In the genomic region with DNA sequence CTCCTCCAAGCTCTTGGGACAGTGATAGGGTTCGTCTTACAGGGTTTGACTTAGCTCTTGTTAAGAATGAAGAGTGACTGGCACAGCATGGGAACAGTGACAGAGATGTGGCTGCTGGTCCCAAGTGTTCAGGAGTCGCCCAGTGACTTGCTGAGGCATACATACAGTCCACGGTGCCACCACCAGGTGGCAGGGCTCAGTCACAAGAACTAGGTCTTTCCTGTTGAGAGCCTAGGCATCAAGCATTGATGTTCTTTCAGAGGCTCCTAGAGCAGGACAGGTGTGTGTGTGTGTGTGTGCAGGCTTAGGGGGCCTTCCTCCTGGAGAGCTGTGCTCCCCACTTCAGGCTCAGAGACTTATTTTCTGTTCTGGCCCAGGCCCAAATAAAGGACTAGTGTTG, we compare ENCODE assay signal across 9 mouse cellular contexts. TPM values are rescaled to one million over a fixed set of nuclear protein-coding genes. Genes with fewer than 3 reads are reported as not detected.
DNase-seq lines count a peak whose midpoint lies in the region; ATAC-seq and TF ChIP-seq lines count a peak whose summit lies in the region.
"Had no signal": no experiment of that assay in that cellular context is flagged by ENCODE, and none has a peak within 500 bp of the region (broad histone marks: within the 10 kb centered on the region; RNA-seq: fewer than 3 reads in every experiment).

No protein-coding gene starts in this region.

- H3K4me3 ChIP-seq in ES-Bruce4 (ENCODE audit: low read depth, low read length): no peak overlapping the region
- H3K4me3 ChIP-seq in forebrain, embryonic 11.5 days (ENCODE audit: low read depth, low read length): no peak overlapping the region
- H3K4me3 ChIP-seq: heart, embryonic 13.5 days had no signal

- TF ChIP-seq CTCF in ES-Bruce4 (IDR thresholded peaks at IDR 0.05; ENCODE audit: low read depth, low read length): peak; percentile 82

- H3K9me3 ChIP-seq in ES-Bruce4 (replicated peaks; ENCODE audit: control insufficient read depth, insufficient read depth, low read length, poor library complexity, severe bottlenecking): no peaks in the 10 kb centered on the region
- H3K9me3 ChIP-seq in forebrain, embryonic 11.5 days (ENCODE audit: control insufficient read depth, low read length): no peaks in the 10 kb centered on the region
- H3K9me3 ChIP-seq: heart, embryonic 13.5 days had no signal

- TF ChIP-seq POLR2A in ES-Bruce4 (IDR thresholded peaks at IDR 0.05; ENCODE audit: insufficient read depth, low read length): no peak

- no peak for TF ChIP-seq EP300 in ES-Bruce4 (IDR thresholded peaks at IDR 0.05; ENCODE audit: insufficient read depth, low read depth, low read length)

- H3K4me2 ChIP-seq in forebrain, embryonic 11.5 days (ENCODE audit: low read depth, low read length, severe bottlenecking): no peak overlapping the region
- H3K4me2 ChIP-seq: heart, embryonic 13.5 days had no signal

- peak; percentile 41 for DNase-seq in c-Kit-positive CD71-positive TER-119-positive erythroid progenitor cells, embryonic 14.5 days (ENCODE audit: low spot score)
- peak; percentile 81 for DNase-seq in forebrain, embryonic 11.5 days (ENCODE audit: low spot score)
- peak; percentile 33 for DNase-seq in heart, postnatal 25 days (ENCODE audit: low spot score)
- peak; percentile 89 to 91 for DNase-seq in kidney, postnatal 4 days
- DNase-seq in lung, adult 18-20 months: peak; percentile 75 to 80
- peak; percentile 59 for DNase-seq in retina, adult 2 months (ENCODE audit: low read depth, low spot score)
- peak; percentile 37 to 71 for DNase-seq in thymus, postnatal 10 days (ENCODE audit: low spot score in 2 of 2)

- WGBS in forebrain, embryonic 11.5 days: 22% methylated on average over 3 of the region's 3 CpGs

- no peak for ATAC-seq in forebrain, embryonic 11.5 days (replicated peaks; ENCODE audit: low FRiP score)

- H3K27ac ChIP-seq in ES-Bruce4 (ENCODE audit: insufficient read depth, low read length): no peak overlapping the region
- no peak overlapping the region for H3K27ac ChIP-seq in forebrain, embryonic 11.5 days (ENCODE audit: low read depth, low read length)
- H3K27ac ChIP-seq: heart, embryonic 13.5 days had no signal

- no peaks in the 10 kb centered on the region for H3K27me3 ChIP-seq in ES-Bruce4 (ENCODE audit: control insufficient read depth, insufficient read depth, low read length, poor library complexity, severe bottlenecking)
- no peaks in the 10 kb centered on the region for H3K27me3 ChIP-seq in forebrain, embryonic 11.5 days (ENCODE audit: control insufficient read depth, insufficient read depth, low read length)
- H3K27me3 ChIP-seq: heart, embryonic 13.5 days had no signal

- intact Hi-C loops in heart, postnatal 25 days (cut with DNase I): loop anchor here (1.0 kb wide), 1 partner anchor 132 kb away; no protein-coding TSS in a partner anchor

- no peaks in the 10 kb centered on the region for H3K36me3 ChIP-seq in ES-Bruce4 (ENCODE audit: control insufficient read depth, insufficient read depth, low read length, poor library complexity, severe bottlenecking)
- no peaks in the 10 kb centered on the region for H3K36me3 ChIP-seq in forebrain, embryonic 11.5 days (ENCODE audit: control insufficient read depth, insufficient read depth, low read length)

- no peaks in the 10 kb centered on the region for H3K4me1 ChIP-seq in ES-Bruce4 (ENCODE audit: control insufficient read depth, insufficient read depth, low read length)
- H3K4me1 ChIP-seq in forebrain, embryonic 11.5 days (replicated peaks; ENCODE audit: control insufficient read depth, insufficient read depth, low read length): no peaks in the 10 kb centered on the region
- H3K4me1 ChIP-seq: heart, embryonic 13.5 days had no signal

- H3K9ac ChIP-seq in ES-Bruce4 (ENCODE audit: low read depth, poor library complexity, severe bottlenecking): no peak overlapping the region
- H3K9ac ChIP-seq in forebrain, embryonic 11.5 days (ENCODE audit: low read length): no peak overlapping the region
- H3K9ac ChIP-seq: heart, embryonic 13.5 days had no signal

RNA-seq across cellular contexts. Expression of a gene that starts 8.0 kb away (rescaled TPM):
- polyA plus RNA-seq in ES-Bruce4 (2011; ENCODE audit: insufficient read depth, insufficient read length, low read depth, missing spikeins): 24.1 and 24.3 TPM in 2 replicates
- polyA plus RNA-seq in forebrain, embryonic 11.5 days (2014; fragmentation: Nextera tagmentation; extraction: Ambion mirVana): 32.5 and 34.9 TPM in 2 replicates
- 1 to 10 TPM; 3.3 to 3.4 TPM for total RNA-seq in heart, postnatal 25 days (2021)

RNA-seq across cellular contexts. Expression of a gene that starts 40.4 kb away (rescaled TPM):
- polyA plus RNA-seq in ES-Bruce4 (2011; ENCODE audit: insufficient read depth, insufficient read length, low read depth, missing spikeins): 39.8 and 41.9 TPM in 2 replicates
- 81.9 and 89.2 TPM in 2 replicates for polyA plus RNA-seq in forebrain, embryonic 11.5 days (2014; fragmentation: Nextera tagmentation; extraction: Ambion mirVana)
- 100 to 1,000 TPM; 571 to 593 TPM for total RNA-seq in heart, postnatal 25 days (2021)

Comparison
In these comparisons a context has a peak if more than half of its experiments do, and no peak if none do; other contexts are left out.
1. DNase-seq: peak in every context shown above with its lines; median percentile 90 in kidney, postnatal 4 days; 81 in forebrain, embryonic 11.5 days; 78 in lung, adult 18-20 months; 59 in retina, adult 2 months; 54 in thymus, postnatal 10 days; 41 in c-Kit-positive CD71-positive TER-119-positive erythroid progenitor cells, embryonic 14.5 days; 33 in heart, postnatal 25 days.